Mouse (Mus musculus) gastrocnemius, postnatal 25 days (tissue): ENCODE measurements around the gene Zfp248. TPM values are rescaled to one million over a fixed set of nuclear protein-coding genes. Genes with fewer than 3 reads are reported as not detected.

Experiments used
- DNase-seq: peaks from one replicate; pipeline ENCODE4 v3.0.0; 2022
- long read RNA-seq, 2 experiments: library from polyadenylated mRNA; stranded (forward); transcript quantifications; one replicate each; pipeline ENCODE4 v2.0.0; 2021
- total RNA-seq, 2 experiments: library from RNA; stranded (reverse); gene quantifications; 1 replicate in 1 of 2; 2 replicates in 1 of 2; pipeline ENCODE4 v1.2.3; 2021

Gene Zfp248
- total RNA-seq, result 1 to 10 TPM; 1.1 to 1.2 TPM
- long read RNA-seq, experiment 1, result 0 reads
- long read RNA-seq, experiment 2, result 0 reads

- peak; percentile 76 for DNase-seq
These were observed at the start of gene Zfp248 for GRCm38 (mm10) chr6:118455042-118455631. Zfp248 (minus strand) TSS chr6:118455528.

- no peak for DNase-seq
These were observed 43.7 kb upstream of the Zfp248 start for GRCm38 (mm10) chr6:118499010-118499409.

GRCm38 (mm10) chr6:118482125-118482524, 26.8 kb upstream of the Zfp248 start:
- no peak for DNase-seq

- peak; percentile 90 for DNase-seq
These were observed 23.8 kb upstream of the Zfp248 start, which contains the start of gene Zfp9 for GRCm38 (mm10) chr6:118478957-118479708. Zfp9 (minus strand) TSS chr6:118479320.

- no peak for DNase-seq
These were observed 22.8 kb upstream of the Zfp248 start for GRCm38 (mm10) chr6:118477875-118478785.

GRCm38 (mm10) chr6:118462069-118462705, 6.9 kb upstream of the Zfp248 start:
- no peak for DNase-seq

GRCm38 (mm10) chr6:118457726-118458125, 2.4 kb upstream of the Zfp248 start:
- DNase-seq, result no peak

- no peak for DNase-seq
These were observed 876 bp downstream of the Zfp248 start for GRCm38 (mm10) chr6:118454452-118454851.

GRCm38 (mm10) chr6:118431502-118431901, 23.8 kb downstream of the Zfp248 start:
- DNase-seq, result no peak

- no peak for DNase-seq
These were observed 28.7 kb downstream of the Zfp248 start for GRCm38 (mm10) chr6:118426666-118427065.

GRCm38 (mm10) chr6:118419050-118419920, 36.0 kb downstream of the Zfp248 start, which contains the start of gene Bms1:
Bms1 (minus strand) TSS chr6:118419474.
- DNase-seq, result peak; percentile 93

GRCm38 (mm10) chr6:118410428-118410827, 44.9 kb downstream of the Zfp248 start:
- DNase-seq, result no peak

- no peak for DNase-seq
These were observed 46.8 kb downstream of the Zfp248 start for GRCm38 (mm10) chr6:118408510-118408909.

GRCm38 (mm10) chr6:118406421-118406820, 48.9 kb downstream of the Zfp248 start:
- DNase-seq, result no peak

GRCm38 (mm10) chr6:118390746-118391145, 64.6 kb downstream of the Zfp248 start:
- DNase-seq, result no peak

GRCm38 (mm10) chr6:118385962-118386361, 69.4 kb downstream of the Zfp248 start:
- no peak for DNase-seq

GRCm38 (mm10) chr6:118381234-118381633, 74.1 kb downstream of the Zfp248 start:
- no peak for DNase-seq

GRCm38 (mm10) chr6:118380630-118381029, 74.7 kb downstream of the Zfp248 start:
- DNase-seq, result no peak

- DNase-seq, result peak; percentile 16
These were observed 75.7 kb downstream of the Zfp248 start for GRCm38 (mm10) chr6:118379451-118380167.

- DNase-seq, result no peak
These were observed 77.7 kb downstream of the Zfp248 start for GRCm38 (mm10) chr6:118377611-118378010.
